Mouse (Mus musculus) adrenal gland, adult 8-10 months (tissue): ENCODE data around the gene Six6. TPM values are rescaled to one million over a fixed set of nuclear protein-coding genes. Genes with fewer than 3 reads are reported as not detected.

Experiments used
- DNase-seq: peaks from one replicate; pipeline ENCODE4 v3.0.0; 2022
- total RNA-seq, 4 experiments: library from RNA; stranded (reverse); gene quantifications; 2 replicates each; pipeline ENCODE4 v1.2.4; 2022

The Six6 gene
- not detected for total RNA-seq

GRCm38 (mm10) chr12:72939616-72940015, at the start of gene Six6:
Gene Six6 (plus strand): TSS chr12:72939892.
- no peak for DNase-seq

- DNase-seq, result no peak
Measured at GRCm38 (mm10) chr12:72917159-72917993, 22.3 kb upstream of the Six6 start.

GRCm38 (mm10) chr12:72936751-72937150, 2.9 kb upstream of the Six6 start:
- DNase-seq, result no peak

- no peak for DNase-seq
Measured at GRCm38 (mm10) chr12:72937537-72938120, 2.1 kb upstream of the Six6 start.

- no peak for DNase-seq
Measured at GRCm38 (mm10) chr12:72938176-72938575, 1.5 kb upstream of the Six6 start.

- no peak for DNase-seq
Measured at GRCm38 (mm10) chr12:72938600-72939490, 847 bp upstream of the Six6 start.

- no peak for DNase-seq
Measured at GRCm38 (mm10) chr12:72940071-72940821, 554 bp downstream of the Six6 start, which contains the start of gene 4930447C04Rik. Gene 4930447C04Rik (minus strand): TSS chr12:72940774.

GRCm38 (mm10) chr12:72940822-72941397, 1.2 kb downstream of the Six6 start:
- DNase-seq, result no peak

GRCm38 (mm10) chr12:72941398-72942051, 1.8 kb downstream of the Six6 start:
- DNase-seq, result no peak

- DNase-seq, result no peak
Measured at GRCm38 (mm10) chr12:72942171-72942570, 2.5 kb downstream of the Six6 start.

- no peak for DNase-seq
Measured at GRCm38 (mm10) chr12:72943574-72944110, 4.0 kb downstream of the Six6 start.

GRCm38 (mm10) chr12:72944411-72945225, 4.9 kb downstream of the Six6 start:
- no peak for DNase-seq

GRCm38 (mm10) chr12:72945301-72946063, 5.8 kb downstream of the Six6 start:
- DNase-seq, result no peak

GRCm38 (mm10) chr12:72946064-72946395, 6.3 kb downstream of the Six6 start:
- DNase-seq, result no peak

GRCm38 (mm10) chr12:72946805-72947204, 7.1 kb downstream of the Six6 start:
- DNase-seq, result no peak

GRCm38 (mm10) chr12:72947335-72947734, 7.6 kb downstream of the Six6 start:
- no peak for DNase-seq

- DNase-seq, result no peak
Measured at GRCm38 (mm10) chr12:72953089-72953488, 13.4 kb downstream of the Six6 start.

GRCm38 (mm10) chr12:72953858-72954257, 14.2 kb downstream of the Six6 start:
- DNase-seq, result no peak

GRCm38 (mm10) chr12:72954906-72955305, 15.2 kb downstream of the Six6 start:
- no peak for DNase-seq
